ENCODE assay signal across 14 mouse cellular contexts in genomic region chr2:26323589-26324325, GRCm38 (mm10). TPM values are rescaled to one million over a fixed set of nuclear protein-coding genes. Genes with fewer than 3 reads are reported as not detected.
"Had no signal": no experiment of that assay in that cellular context is flagged by ENCODE, and none has a peak within 500 bp of the region (broad histone marks: within the 10 kb centered on the region; RNA-seq: fewer than 3 reads in every experiment).

No protein-coding gene starts in this region.

- H3K27ac ChIP-seq: left cerebral cortex, adult 2 months; limb, embryonic 10.5 days; liver, embryonic 13.5 days; lung, embryonic 15.5 days; macrophage; midbrain, embryonic 15.5 days; neural tube, embryonic 12.5 days had no signal

- H3K27me3 ChIP-seq: liver, embryonic 13.5 days; lung, embryonic 15.5 days; midbrain, embryonic 15.5 days; neural tube, embryonic 12.5 days had no signal

- H3K9ac ChIP-seq: liver, embryonic 13.5 days; liver, postnatal 0 days; lung, embryonic 15.5 days; midbrain, embryonic 15.5 days; neural tube, embryonic 12.5 days had no signal

- H3K4me3 ChIP-seq: left cerebral cortex, adult 2 months; limb, embryonic 10.5 days; liver, embryonic 13.5 days; lung, embryonic 15.5 days; megakaryocyte, embryonic 14.5 days; midbrain, embryonic 15.5 days; neural tube, embryonic 12.5 days had no signal

- ATAC-seq: liver, postnatal 0 days; midbrain, embryonic 15.5 days had no signal

- DNase-seq: liver, embryonic 13.5 days; liver, postnatal 0 days; lung, postnatal 14 days; thymus, adult 18-20 months; thymus, postnatal 14 days had no signal

- H3K9me3 ChIP-seq: limb, embryonic 10.5 days; liver, embryonic 13.5 days; lung, embryonic 15.5 days; megakaryocyte, embryonic 14.5 days; midbrain, embryonic 15.5 days; neural tube, embryonic 12.5 days had no signal

- H3K4me2 ChIP-seq: liver, embryonic 13.5 days; lung, embryonic 15.5 days; midbrain, embryonic 11.5 days; midbrain, embryonic 15.5 days; neural tube, embryonic 12.5 days had no signal

RNA-seq across cellular contexts. Expression of gene Ccdc187, which starts 29.4 kb away (rescaled TPM):
- total RNA-seq: monocyte, adult 5-6 weeks had no signal
- polyA plus RNA-seq: liver, postnatal 0 days; macrophage had no signal
